Mouse (Mus musculus) brain, embryonic 18.5 days (tissue): ENCODE measurements at regions not wholly inside any gene's neighbourhood (a gene's known extent, or its start where the extent isn't known, plus 50 kb on each side); places are given as distances from the start of the nearest gene placed in this dataset.

Experiments used
- DNase-seq: peaks from one replicate; pipeline ENCODE4 v3.0.0-alpha.2; 2012; ENCODE audit warnings: low read depth, low spot score

- DNase-seq = no peak
Measured at GRCm38 (mm10) chr10:37716946-37717345, 578.2 kb upstream of the Marcks start.

- DNase-seq = no peak
Measured at GRCm38 (mm10) chr10:37711459-37711858, 572.7 kb upstream of the Marcks start.

- DNase-seq = peak; percentile 20
Measured at GRCm38 (mm10) chr10:37694041-37694690, 555.4 kb upstream of the Marcks start.

DNA sequence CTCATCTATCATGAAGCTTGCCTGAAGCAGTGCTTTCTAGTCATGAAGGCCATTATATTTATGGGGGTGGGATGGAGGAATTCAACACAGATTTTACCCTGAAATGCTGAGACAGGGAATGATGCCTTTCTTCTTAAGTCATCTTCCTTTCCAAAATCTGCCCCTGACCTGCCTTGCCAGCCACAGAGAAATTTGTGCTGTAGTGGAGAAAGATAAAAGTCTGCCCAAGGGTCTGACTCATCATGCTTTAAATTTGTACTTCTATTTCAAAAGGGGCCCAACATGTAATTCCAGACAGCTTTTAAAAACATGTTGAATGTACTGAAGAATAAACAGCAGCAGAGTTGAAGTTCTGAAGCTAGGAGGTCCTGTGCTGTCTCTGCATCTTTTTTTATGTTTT lies 554.1 kb upstream of the Marcks start:
- no peak for DNase-seq

GRCm38 (mm10) chr10:37691939-37692338 lies 553.2 kb upstream of the Marcks start:
- peak; percentile 34 for DNase-seq

DNA sequence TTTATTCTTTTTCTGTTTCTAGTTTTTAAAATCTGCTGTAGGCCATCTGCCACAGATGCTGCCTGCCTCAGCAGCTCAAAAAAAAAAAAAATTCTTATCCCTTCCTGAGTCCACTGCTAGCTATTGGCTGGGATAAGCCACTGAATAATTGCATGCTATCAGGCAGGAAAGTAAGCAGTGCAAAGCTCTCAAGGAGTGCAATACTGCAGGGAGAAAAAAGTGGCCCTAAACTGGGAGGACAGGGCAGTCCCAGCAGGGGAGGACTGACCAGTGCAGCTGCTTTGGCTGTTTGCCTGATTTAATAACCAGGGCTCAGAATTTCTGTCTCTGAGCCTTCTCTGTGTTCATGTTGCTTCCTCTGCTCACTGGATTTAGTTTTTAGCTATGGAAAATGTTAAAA lies 544.4 kb upstream of the Marcks start:
- no peak for DNase-seq

DNA sequence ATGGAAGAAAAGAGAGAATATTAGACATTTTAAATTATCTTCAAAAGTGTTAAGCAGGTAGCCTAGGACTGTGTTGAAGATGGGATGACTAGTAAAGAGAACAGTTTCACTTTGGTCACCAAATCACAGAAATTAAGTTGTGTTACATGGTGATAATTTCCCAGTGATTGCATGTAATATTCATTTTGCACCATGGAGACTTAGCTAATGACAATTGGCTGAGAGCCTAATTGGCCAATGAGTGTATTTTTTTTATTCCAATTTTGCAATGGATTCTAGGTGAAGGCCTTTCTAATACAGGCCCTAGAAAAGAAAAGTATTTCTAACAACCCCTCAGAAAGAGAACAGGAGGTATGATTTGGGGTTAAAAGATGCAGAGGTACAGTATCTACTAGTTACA lies 541.9 kb upstream of the Marcks start:
- DNase-seq = no peak

DNA sequence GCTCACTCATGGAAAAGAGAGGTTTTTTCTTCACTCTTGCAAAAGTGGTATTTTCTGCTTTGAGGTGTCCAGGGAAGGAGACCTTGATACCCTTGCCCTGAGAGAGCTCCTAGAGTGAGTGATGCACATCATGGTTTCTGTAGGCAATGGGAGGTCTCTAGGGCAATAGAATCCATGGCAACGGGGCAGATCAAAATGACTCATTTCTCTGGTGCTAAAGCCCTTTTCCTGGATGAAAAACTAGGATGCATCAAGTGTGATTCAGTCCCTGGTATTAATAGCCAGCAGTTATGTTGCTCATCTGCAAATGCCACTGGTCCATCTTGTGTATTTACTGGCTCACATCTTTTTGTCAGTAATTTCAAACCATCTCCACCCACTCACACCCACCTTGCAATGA lies 539.1 kb upstream of the Marcks start:
- no peak for DNase-seq

- no peak for DNase-seq
Measured at GRCm38 (mm10) chr10:37668827-37669226, 530.1 kb upstream of the Marcks start.

GRCm38 (mm10) chr10:37667031-37667745 lies 528.5 kb upstream of the Marcks start:
- no peak for DNase-seq

- no peak for DNase-seq
Measured at GRCm38 (mm10) chr10:37666535-37666934, 527.8 kb upstream of the Marcks start.

- no peak for DNase-seq
Measured at GRCm38 (mm10) chr10:37637001-37637562, 498.4 kb upstream of the Marcks start.

GRCm38 (mm10) chr10:37636421-37636820 lies 497.7 kb upstream of the Marcks start:
- DNase-seq = no peak

DNA sequence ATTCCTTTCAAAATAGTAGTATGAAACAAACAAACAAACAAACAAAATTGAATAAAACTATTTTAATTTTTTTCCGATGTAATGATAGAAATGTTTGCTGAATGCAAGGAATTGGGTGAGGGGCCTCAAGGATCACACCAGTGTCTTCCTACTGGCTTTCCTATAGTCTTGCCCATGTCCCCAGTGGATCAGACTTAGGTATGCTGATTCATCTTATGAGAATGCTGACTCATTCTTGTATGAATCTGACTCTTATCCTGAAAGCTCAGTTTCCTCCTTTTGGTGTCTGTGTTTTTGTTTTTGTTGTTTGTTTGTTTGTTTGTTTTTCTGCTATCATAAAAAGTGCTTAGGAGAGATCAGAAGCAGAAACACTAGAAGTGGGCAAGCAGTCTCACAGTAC lies 491.7 kb upstream of the Marcks start:
- DNase-seq = no peak

DNA sequence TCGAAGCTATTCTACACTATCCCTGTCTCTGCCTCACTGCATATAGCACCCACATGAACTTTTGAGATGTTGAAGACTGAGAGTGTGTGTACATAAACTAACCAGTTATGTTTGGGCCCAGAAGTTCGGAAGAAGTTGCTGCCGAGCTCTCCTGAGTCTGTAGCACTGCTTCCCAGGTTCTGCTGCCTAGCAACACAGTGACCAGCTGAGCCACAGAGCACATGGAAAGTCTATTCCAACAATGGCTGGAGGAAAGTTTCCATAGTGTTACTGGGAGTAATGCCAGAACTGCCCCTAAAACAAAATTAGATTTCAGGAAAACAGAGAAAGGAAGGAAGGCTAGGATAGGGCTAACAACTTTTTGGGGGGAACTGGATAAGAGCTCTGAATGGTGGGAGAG lies 489.2 kb upstream of the Marcks start:
- DNase-seq = no peak

GRCm38 (mm10) chr10:37626758-37627201 lies 488.1 kb upstream of the Marcks start:
- DNase-seq = no peak

GRCm38 (mm10) chr10:37625972-37626757 lies 487.4 kb upstream of the Marcks start:
- no peak for DNase-seq

- no peak for DNase-seq
Measured at GRCm38 (mm10) chr10:37623041-37623440, 484.3 kb upstream of the Marcks start.

- DNase-seq = no peak
Measured at GRCm38 (mm10) chr10:37618606-37619005, 479.9 kb upstream of the Marcks start.

DNA sequence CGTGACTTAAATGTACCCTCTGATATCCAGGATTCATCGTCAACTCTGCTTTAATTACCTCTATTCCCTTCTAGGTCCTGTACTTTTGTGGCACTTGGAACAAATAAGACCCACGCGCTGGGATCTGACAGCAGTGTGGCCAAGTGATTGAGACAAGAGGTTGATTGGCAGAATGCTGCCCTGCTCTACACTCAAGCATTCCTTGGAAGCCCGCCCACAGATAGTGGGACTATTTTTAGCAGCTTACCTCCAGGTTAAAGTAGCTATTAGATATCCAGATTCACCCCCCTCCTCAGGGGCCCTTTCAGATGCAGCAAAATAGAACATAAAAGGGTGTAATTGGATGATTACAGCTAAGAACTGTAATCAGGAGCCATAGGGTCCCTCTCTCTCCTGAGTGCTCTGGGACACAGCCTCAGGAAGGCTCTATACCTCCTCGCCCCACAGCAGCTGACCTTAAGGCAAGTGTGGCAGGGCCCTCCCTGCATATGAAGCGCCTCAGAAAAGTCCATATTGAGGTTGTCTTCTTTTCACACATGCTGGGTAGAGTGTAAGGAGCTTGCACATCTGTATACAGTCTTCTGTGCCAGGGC lies 479.1 kb upstream of the Marcks start:
- DNase-seq = no peak

DNA sequence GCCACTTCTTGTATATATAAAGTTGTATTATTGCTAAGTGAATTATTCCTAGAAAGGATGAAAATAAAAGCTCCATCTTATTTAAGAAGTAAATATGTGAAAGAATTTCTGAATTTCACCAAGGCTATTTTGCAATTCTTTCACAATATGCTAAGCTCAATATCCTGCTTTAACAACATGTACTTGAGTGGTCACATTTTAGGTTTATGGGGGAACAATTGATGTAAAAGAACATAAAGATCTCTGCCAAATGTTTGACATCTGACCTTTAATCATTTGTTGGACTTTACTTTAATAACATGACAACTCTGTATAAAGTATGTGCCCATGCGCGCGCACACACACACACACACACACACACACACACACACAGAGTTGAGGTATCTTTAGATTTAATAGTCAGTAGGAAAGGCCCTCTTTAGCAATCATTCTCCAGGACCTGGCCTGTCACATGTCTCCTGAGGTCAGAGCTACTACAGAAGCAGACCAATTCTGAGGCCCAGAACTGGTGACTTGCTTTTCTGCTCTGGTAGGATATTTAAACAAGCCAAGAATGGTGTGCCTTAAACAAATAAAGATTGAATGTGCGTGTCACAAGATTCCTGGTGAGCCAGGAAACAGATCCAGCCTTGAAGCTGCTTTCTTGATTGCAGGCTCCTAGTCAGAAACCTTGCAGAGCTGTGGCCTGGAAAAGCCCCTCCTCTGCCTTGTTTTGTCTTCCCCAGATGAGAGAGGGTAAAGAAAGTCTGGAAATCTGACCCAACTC lies 477.4 kb upstream of the Marcks start:
- DNase-seq = no peak
